In genomic region chr6:31527897-31528296, GRCm38 (mm10) we compare ENCODE assay signal across 8 mouse cellular contexts. TPM values are rescaled to one million over a fixed set of nuclear protein-coding genes. Genes with fewer than 3 reads are reported as not detected.
A peak's percentile ranks its signal among the peaks of the same experiment; 100 is the strongest.
DNase-seq lines count a peak whose midpoint lies in the region; ATAC-seq and TF ChIP-seq lines count a peak whose summit lies in the region.

No protein-coding gene starts in this region.

- H3K9ac ChIP-seq in forebrain, postnatal 0 days, result no peak overlapping the region
- no peak overlapping the region for H3K9ac ChIP-seq in forebrain, embryonic 15.5 days (replicated peaks)

- ATAC-seq in forebrain, postnatal 0 days, result no peak
- ATAC-seq in forebrain, embryonic 15.5 days (replicated peaks), result no peak

- DNase-seq in forebrain, postnatal 0 days, result peak; percentile 63
- DNase-seq in spleen, postnatal 10 days (ENCODE audit: low spot score in 2 of 2), result peak; percentile 52 to 69
- no peak for DNase-seq in spleen, adult 12 weeks (ENCODE audit: low spot score)
- peak; percentile 77 for DNase-seq in embryo, embryonic 10 days (ENCODE audit: low spot score)
- DNase-seq in left cerebral cortex, postnatal 25 days (ENCODE audit: low spot score in 2 of 2), result peak; percentile 71 to 78
- DNase-seq in retina, postnatal 7 days (ENCODE audit: low read depth, low spot score), result peak; percentile 65
- DNase-seq in urinary bladder, adult 2 months (ENCODE audit: low spot score), result no peak

- WGBS in forebrain, postnatal 0 days, result 72% methylated on average over 7 of the region's 7 CpGs
- WGBS in forebrain, embryonic 15.5 days, result 75% methylated on average over 7 of the region's 7 CpGs

- no peak overlapping the region for H3K4me3 ChIP-seq in forebrain, postnatal 0 days (ENCODE audit: low read depth, low read length)
- no peak overlapping the region for H3K4me3 ChIP-seq in forebrain, embryonic 15.5 days

- no peak overlapping the region for H3K4me2 ChIP-seq in forebrain, postnatal 0 days (ENCODE audit: low read depth)
- no peak overlapping the region for H3K4me2 ChIP-seq in forebrain, embryonic 15.5 days (replicated peaks)

- intact Hi-C loops in left cerebral cortex, postnatal 25 days (cut with DNase I), result no loop called here

- peaks cover 17% of the 10 kb centered on the region for H3K36me3 ChIP-seq in forebrain, postnatal 0 days (ENCODE audit: insufficient read depth)
- H3K36me3 ChIP-seq in forebrain, embryonic 15.5 days, result peaks cover 14% of the 10 kb centered on the region

- H3K27ac ChIP-seq in forebrain, postnatal 0 days (ENCODE audit: low read depth, low read length), result no peak overlapping the region
- no peak overlapping the region for H3K27ac ChIP-seq in forebrain, embryonic 15.5 days (replicated peaks)

- peaks cover 5% of the 10 kb centered on the region; the same call in 1 of the 2 replicates for H3K4me1 ChIP-seq in forebrain, postnatal 0 days (ENCODE audit: insufficient read depth)
- H3K4me1 ChIP-seq in forebrain, embryonic 15.5 days, result 0 out of 2 replicates have a peak, but pooled peaks cover 3% of the 10 kb centered on the region

- H3K27me3 ChIP-seq in forebrain, postnatal 0 days (ENCODE audit: insufficient read depth, low read length), result no peaks in the 10 kb centered on the region
- H3K27me3 ChIP-seq in forebrain, embryonic 15.5 days, result no peaks in the 10 kb centered on the region

- H3K9me3 ChIP-seq in forebrain, postnatal 0 days (ENCODE audit: low read length), result no peaks in the 10 kb centered on the region
- no peaks in the 10 kb centered on the region for H3K9me3 ChIP-seq in forebrain, embryonic 15.5 days

- peak; percentile 70 for TF ChIP-seq CTCF in forebrain, postnatal 0 days (IDR thresholded peaks at IDR 0.05; ENCODE audit: low read depth)

RNA-seq across cellular contexts. Expression of gene Podxl, which starts 35.9 kb away (rescaled TPM):
- 14.9 and 18.7 TPM in 2 replicates for total RNA-seq in forebrain, postnatal 0 days (2014; rRNA removed)
- 7.2 and 8.9 TPM in 2 replicates for polyA plus RNA-seq in forebrain, postnatal 0 days (2015; fragmentation: Nextera tagmentation; extraction: Ambion mirVana)
- polyA plus RNA-seq in forebrain, embryonic 15.5 days (2015; fragmentation: Nextera tagmentation; extraction: Ambion mirVana), result 11.5 and 12.7 TPM in 2 replicates
- 10 to 100 TPM; 15.1 to 18.0 TPM for total RNA-seq in left cerebral cortex, postnatal 25 days (2021)
- 23.1 and 32.5 TPM in 2 replicates for polyA plus RNA-seq in urinary bladder, adult 2 months (2012; rRNA removed)

Comparison
In these comparisons a context has a peak if more than half of its experiments do, and no peak if none do; other contexts are left out.
1. DNase-seq: peak in forebrain, postnatal 0 days (single experiment), spleen, postnatal 10 days (2 of 2), embryo, embryonic 10 days (single experiment), left cerebral cortex, postnatal 25 days (2 of 2) and retina, postnatal 7 days (single experiment); none in spleen, adult 12 weeks (single experiment) and urinary bladder, adult 2 months (single experiment).